Mouse (Mus musculus) MEL (cell line): ENCODE measurements around the gene Cdk20. TPM values are rescaled to one million over a fixed set of nuclear protein-coding genes. Genes with fewer than 3 reads are reported as not detected.
"Not testable (repeated sequence)": the region's sequence is repeated elsewhere in the genome, so short reads cannot be mapped to it uniquely, and the experiment has no call there.

Experiments
- DNase-seq: peaks from one replicate; pipeline ENCODE4 v3.0.0; 2011; ENCODE audit warnings: low read depth, low spot score
- H3K27ac ChIP-seq: 2 replicates; pipeline ENCODE4 v1.5.1; 2012; ENCODE audit warnings: low read depth, mild to moderate bottlenecking, control low read depth, low read length, moderate library complexity; ENCODE audit not compliant: control insufficient read depth
- H3K27me3 ChIP-seq, 2 experiments: fragments of 150-350 bp in 1 of 2; sonication (generic) in 1 of 2; 2 replicates each; pipeline ENCODE4 v1.6.1; 2012; ENCODE audit warnings: low read length in 2 of 2, mild to moderate bottlenecking in 2 of 2, improper control_type of control experiment in 1 of 2, moderate library complexity in 1 of 2; ENCODE audit not compliant: insufficient read depth in 2 of 2, control insufficient read depth in 1 of 2
- H3K36me3 ChIP-seq, 2 experiments: 2 replicates each; pipeline ENCODE4 v1.6.1; 2012 to 2014; ENCODE audit warnings: low read length in 2 of 2, improper control_type of control experiment in 1 of 2, inconsistent platforms in 1 of 2, mild to moderate bottlenecking in 1 of 2; ENCODE audit not compliant: insufficient read depth in 2 of 2, control insufficient read depth in 1 of 2
- H3K4me1 ChIP-seq, 2 experiments: fragments of 150-350 bp in 1 of 2; sonication (generic) in 1 of 2; 2 replicates each; pipeline ENCODE4 v1.6.1; 2012; ENCODE audit warnings: low read length in 2 of 2, improper control_type of control experiment in 1 of 2, mild to moderate bottlenecking in 1 of 2; ENCODE audit not compliant: insufficient read depth in 2 of 2, control insufficient read depth in 1 of 2
- H3K4me3 ChIP-seq, 2 experiments: fragments of 150-350 bp in 1 of 2; sonication (generic) in 1 of 2; 2 replicates each; pipeline ENCODE4 v1.5.1; 2012; ENCODE audit warnings: low read depth in 2 of 2, low read length in 2 of 2, mild to moderate bottlenecking in 2 of 2, moderate library complexity in 2 of 2, control low read depth in 1 of 2, improper control_type of control experiment in 1 of 2; ENCODE audit not compliant: control insufficient read depth in 1 of 2, insufficient read depth in 1 of 2
- H3K79me2 ChIP-seq: 2 replicates; pipeline ENCODE4 v1.6.1; 2012; ENCODE audit warnings: mild to moderate bottlenecking, low read length, moderate library complexity; ENCODE audit not compliant: control insufficient read depth, poor library complexity, insufficient read depth
- H3K9ac ChIP-seq: 2 replicates; pipeline ENCODE4 v1.6.1; 2012; ENCODE audit warnings: low read depth, mild to moderate bottlenecking, control low read depth, low read length, moderate library complexity; ENCODE audit not compliant: control insufficient read depth, poor library complexity, severe bottlenecking
- H3K9me3 ChIP-seq: fragments of 150-350 bp; sonication (generic); replicated peaks from 2 replicates; pipeline ENCODE4 v1.6.1; 2012; ENCODE audit warnings: mild to moderate bottlenecking, low read length, improper control_type of control experiment, moderate library complexity; ENCODE audit not compliant: insufficient read depth
- BHLHE40 ChIP-seq: IDR thresholded peaks from 2 replicates; pipeline ENCODE4 v1.6.1; 2012; ENCODE audit warnings: low read depth, mild to moderate bottlenecking, inconsistent platforms, low read length, improper control_type of control experiment, borderline replicate concordance
- E2F4 ChIP-seq: IDR thresholded peaks from 2 replicates; pipeline ENCODE4 v1.6.1; 2011; ENCODE audit warnings: low read depth, low read length, improper control_type of control experiment, borderline replicate concordance
- MAFK ChIP-seq: IDR thresholded peaks from 2 replicates; pipeline ENCODE4 v1.6.1; 2011; ENCODE audit warnings: low read depth, mild to moderate bottlenecking, low read length, improper control_type of control experiment, borderline replicate concordance
- MAX ChIP-seq: IDR thresholded peaks from 2 replicates; pipeline ENCODE4 v1.6.1; 2011; ENCODE audit warnings: low read length, improper control_type of control experiment
- MAZ ChIP-seq: IDR thresholded peaks from 2 replicates; pipeline ENCODE4 v1.6.1; 2012; ENCODE audit warnings: low read depth, mild to moderate bottlenecking, inconsistent platforms, low read length, improper control_type of control experiment
- MEF2A ChIP-seq: IDR thresholded peaks from 2 replicates; pipeline ENCODE4 v1.6.1; 2014; ENCODE audit warnings: low read depth, mild to moderate bottlenecking, inconsistent platforms, low read length, improper control_type of control experiment; ENCODE audit not compliant: poor library complexity, insufficient replicate concordance, severe bottlenecking; ENCODE audit errors: extremely low read depth
- MXI1 ChIP-seq: IDR thresholded peaks from 2 replicates; pipeline ENCODE4 v1.6.1; 2011; ENCODE audit warnings: mild to moderate bottlenecking, low read depth, low read length, improper control_type of control experiment
- MYB ChIP-seq: IDR thresholded peaks from 2 replicates; pipeline ENCODE4 v1.6.1; 2011; ENCODE audit warnings: mild to moderate bottlenecking, low read depth, low read length, improper control_type of control experiment
- POLR2A ChIP-seq, 2 experiments: IDR thresholded peaks; 2 replicates each; pipeline ENCODE4 v1.6.1; 2011 to 2012; ENCODE audit warnings: low read length in 2 of 2, mild to moderate bottlenecking in 2 of 2, control low read depth in 1 of 2, improper control_type of control experiment in 1 of 2, low read depth in 1 of 2, moderate library complexity in 1 of 2; ENCODE audit not compliant: control insufficient read depth in 1 of 2, insufficient read depth in 1 of 2, poor library complexity in 1 of 2
- POLR2AphosphoS5 ChIP-seq: IDR thresholded peaks from 2 replicates; pipeline ENCODE4 v1.6.1; 2012; ENCODE audit warnings: low read depth, borderline replicate concordance, mild to moderate bottlenecking, inconsistent platforms, low read length, moderate library complexity, mixed read lengths
- RCOR1 ChIP-seq: IDR thresholded peaks from 2 replicates; pipeline ENCODE4 v1.6.1; 2012; ENCODE audit warnings: low read depth, mild to moderate bottlenecking, inconsistent platforms, low read length, improper control_type of control experiment
- TBP ChIP-seq: IDR thresholded peaks from 2 replicates; pipeline ENCODE4 v1.8.0; 2011; ENCODE audit warnings: low read depth, low read length, improper control_type of control experiment
- UBTF ChIP-seq: IDR thresholded peaks from 2 replicates; pipeline ENCODE4 v1.6.1; 2012; ENCODE audit warnings: low read depth, mild to moderate bottlenecking, inconsistent platforms, low read length, improper control_type of control experiment, moderate library complexity, borderline replicate concordance; ENCODE audit not compliant: insufficient read depth
- USF2 ChIP-seq, 2 experiments: IDR thresholded peaks; 2 replicates each; pipeline ENCODE4 v1.6.1; 2011 to 2012; ENCODE audit warnings: improper control_type of control experiment in 2 of 2, low read length in 2 of 2, borderline replicate concordance in 1 of 2, inconsistent platforms in 1 of 2, low read depth in 1 of 2, mild to moderate bottlenecking in 1 of 2; ENCODE audit not compliant: insufficient read depth in 1 of 2
- ZC3H11A ChIP-seq: IDR thresholded peaks from 2 replicates; pipeline ENCODE4 v1.6.1; 2012; ENCODE audit warnings: low read depth, mild to moderate bottlenecking, inconsistent platforms, low read length, improper control_type of control experiment
- polyA plus RNA-seq, 2 experiments: library from polyadenylated mRNA; stranded (reverse) in 1 of 2; unstranded in 1 of 2; fragments of >175 nt in 1 of 2; fragments of >200 nt in 1 of 2; gene quantifications; 2 replicates each; pipeline versions ENCODE4 v1.2.1 to v1.2.4; 2012; ENCODE audit warnings: low replicate concordance in 2 of 2, low read depth in 1 of 2; ENCODE audit not compliant: insufficient read length in 2 of 2, insufficient read depth in 1 of 2, missing spikeins in 1 of 2
- total RNA-seq: library from RNA; depleted of rRNA; stranded (reverse); fragments of 300-350 nt; gene quantifications from 2 replicates; pipeline ENCODE4 v1.2.3, GENCODE M21; 2012

Cdk20 gene
- total and polyA plus RNA-seq, 3 experiments: 3.6 to 9.3 TPM; not detected in 1

GRCm38 (mm10) chr13:64450001-64450794 is 18.1 kb downstream of the Cdk20 start (continued):
- TF ChIP-seq UBTF (no peak), MAZ (peak; percentile 70; the same call in 1 of the 2 replicates), TBP (0 out of 2 replicates have a peak, but pooled peaks have one; percentile 56), MYB (peak; percentile 64; the same call in 1 of the 2 replicates), POLR2AphosphoS5 (no peak), USF2 (IDR thresholded peaks at IDR 0.05; ENCODE audit: borderline replicate concordance in 1 of 2, insufficient read depth in 1 of 2, low read depth in 1 of 2, low read length in 2 of 2) (no peak), MEF2A (no peak), E2F4 (no peak), ZC3H11A (peak; percentile 16; the same call in 1 of the 2 replicates)

- DNase-seq, H3K4me1 ChIP-seq, H3K9me3 ChIP-seq, H3K36me3 ChIP-seq, H3K4me3 ChIP-seq, H3K79me2 ChIP-seq, H3K27me3 ChIP-seq, H3K9ac ChIP-seq, H3K27ac ChIP-seq: not testable (repeated sequence)
Measured at GRCm38 (mm10) chr13:64457225-64457978, 25.3 kb downstream of the Cdk20 start.

GRCm38 (mm10) chr13:64458181-64458580 is 26.1 kb downstream of the Cdk20 start:
- Histone ChIP-seq H3K4me1 (no peaks in the 10 kb centered on the region), H3K79me2 (no peaks in the 10 kb centered on the region), H3K4me3 (no peak overlapping the region), H3K36me3 (no peaks in the 10 kb centered on the region), H3K27me3 (no peaks in the 10 kb centered on the region), H3K9me3 (no peaks in the 10 kb centered on the region), H3K27ac (no peak overlapping the region), H3K9ac (no peak overlapping the region)
- TF ChIP-seq MXI1: no peak
- no peak for TF ChIP-seq BHLHE40
- TF ChIP-seq MAZ: no peak
- no peak for TF ChIP-seq POLR2A (IDR thresholded peaks at IDR 0.05; ENCODE audit: control insufficient read depth in 1 of 2, insufficient read depth in 1 of 2, low read depth in 1 of 2, low read length in 2 of 2, poor library complexity in 1 of 2)
- no peak for TF ChIP-seq RCOR1
- TF ChIP-seq MAX: no peak
- TF ChIP-seq MAFK: no peak
- TF ChIP-seq TBP: no peak
- DNase-seq: no peak
